Mouse (Mus musculus) small intestine, adult 2 months (tissue): ENCODE results near the gene Vmn1r224.

Source experiments
- CTCF ChIP-seq: fragments of 200-500 bp; IDR thresholded peaks from 2 replicates; pipeline ENCODE4 v1.5.1; 2012; ENCODE audit warnings: low read depth, mild to moderate bottlenecking, control low read depth, inconsistent platforms, low read length, moderate library complexity, mixed read lengths; ENCODE audit not compliant: insufficient replicate concordance, insufficient read length; ENCODE audit errors: extremely low read depth
- POLR2A ChIP-seq: fragments of 200-500 bp; IDR thresholded peaks from 2 replicates; pipeline ENCODE4 v1.6.1; 2012; ENCODE audit warnings: low read depth, mild to moderate bottlenecking, control low read depth, inconsistent platforms, low read length, moderate library complexity

DNA sequence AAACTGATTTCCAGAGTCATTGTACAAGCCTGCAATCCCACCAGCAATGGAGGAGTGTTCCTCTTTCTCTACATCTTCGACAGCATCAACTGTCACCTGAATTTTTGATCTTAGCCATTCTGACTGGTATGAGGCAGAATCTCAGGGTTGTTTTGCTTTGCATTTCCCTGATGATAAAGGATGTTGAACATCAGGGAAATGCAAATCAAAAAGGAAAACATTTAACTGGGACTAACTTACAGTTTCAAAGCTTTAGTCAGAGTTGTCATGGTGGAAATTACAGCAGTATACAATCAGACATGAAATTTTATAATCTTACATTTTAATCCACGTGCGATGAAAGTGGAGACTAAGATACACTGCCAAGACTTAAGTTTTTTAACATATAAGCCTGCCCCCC is 59.4 kb downstream of the Vmn1r224 start:
- TF ChIP-seq CTCF (no peak), POLR2A (no peak)
